Mouse (Mus musculus): Measurements from ENCODE around the gene Grb7. TPM values are rescaled to one million over a fixed set of nuclear protein-coding genes. Genes with fewer than 3 reads are reported as not detected.

Gene Grb7
- polyA plus RNA-seq, 1 experiment from 2014 or later, result 1.1 TPM

DNA sequence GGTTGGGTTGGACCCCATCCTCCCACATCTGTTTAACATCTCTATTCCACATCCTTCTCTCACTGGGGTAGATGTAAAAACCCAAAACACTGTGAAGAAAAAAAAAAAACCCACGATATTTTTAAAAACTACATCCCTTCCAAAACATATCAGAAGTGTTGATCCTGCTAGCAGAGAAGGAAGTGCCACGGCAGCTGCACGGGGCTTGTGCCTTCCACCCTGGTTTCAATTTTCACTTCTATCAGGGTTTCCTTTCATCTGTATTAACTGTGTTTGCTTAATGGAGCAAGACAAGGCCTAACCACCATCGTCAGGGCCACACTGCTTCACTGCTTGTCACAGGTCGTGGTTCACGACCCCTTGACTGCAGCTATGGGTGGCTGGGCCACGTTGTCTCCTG is 46.8 kb downstream of the Grb7 start:
- Histone ChIP-seq H3K36me3 (replicated peaks) (no peaks in the 10 kb centered on the region), H3K9me3 (no peaks in the 10 kb centered on the region), H3K27ac (no peak overlapping the region), H3K4me1 (0 out of 2 replicates have a peak, but pooled peaks cover 6% of the 10 kb centered on the region), H3K9ac (no peak overlapping the region), H3K4me3 (no peak overlapping the region), H3K27me3 (replicated peaks) (no peaks in the 10 kb centered on the region), H3K4me2 (no peak overlapping the region)
- no peak for ATAC-seq (replicated peaks)
- 16% methylated on average over 7 of the region's 7 CpGs for WGBS

- 62% methylated on average over 9 of the region's 9 CpGs for WGBS
- H3K27ac ChIP-seq, result no peak overlapping the region
- no peaks in the 10 kb centered on the region for H3K36me3 ChIP-seq (replicated peaks)
- H3K9me3 ChIP-seq, result no peaks in the 10 kb centered on the region
- H3K4me3 ChIP-seq, result no peak overlapping the region
- 0 out of 2 replicates have a peak, but pooled peaks cover 6% of the 10 kb centered on the region for H3K4me1 ChIP-seq
- no peaks in the 10 kb centered on the region for H3K27me3 ChIP-seq (replicated peaks)
- no peak overlapping the region for H3K9ac ChIP-seq
- no peak for ATAC-seq (replicated peaks)
- no peak overlapping the region for H3K4me2 ChIP-seq
These were observed 47.2 kb downstream of the Grb7 start for GRCm38 (mm10) chr11:98493394-98493793.

DNA sequence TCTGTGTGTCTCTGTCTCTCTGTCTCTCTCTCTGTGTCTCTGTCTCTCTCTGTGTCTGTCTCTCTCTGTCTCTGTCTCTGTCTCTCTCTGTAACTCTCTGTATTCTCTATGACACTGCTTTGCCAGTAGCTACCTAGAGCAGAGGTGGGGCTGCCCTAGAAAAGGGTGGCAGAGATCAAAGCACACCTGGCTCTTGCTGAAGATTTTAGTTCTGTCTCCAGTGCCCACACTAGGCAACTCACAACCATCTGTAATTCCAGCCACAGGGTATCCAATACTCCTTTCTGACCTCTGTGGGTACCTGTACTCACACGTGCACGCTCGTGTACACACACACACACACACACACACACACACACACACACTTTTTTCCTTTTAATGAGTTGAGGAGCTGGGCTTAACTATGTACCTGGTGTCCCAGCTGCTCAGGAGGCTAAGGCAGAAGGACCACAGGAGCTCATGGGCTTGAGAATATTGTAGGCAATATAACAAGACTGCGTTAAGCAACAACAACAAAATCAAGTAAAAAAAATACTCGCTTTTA is 49.1 kb downstream of the Grb7 start:
- Histone ChIP-seq H3K4me3 (no peak overlapping the region), H3K9ac (no peak overlapping the region), H3K27me3 (replicated peaks) (no peaks in the 10 kb centered on the region), H3K4me1 (0 out of 2 replicates have a peak, but pooled peaks cover 6% of the 10 kb centered on the region), H3K4me2 (no peak overlapping the region), H3K9me3 (no peaks in the 10 kb centered on the region), H3K36me3 (replicated peaks) (no peaks in the 10 kb centered on the region), H3K27ac (no peak overlapping the region)
- 95% methylated on average over 5 of the region's 5 CpGs for WGBS
- no peak for ATAC-seq (replicated peaks)

DNA sequence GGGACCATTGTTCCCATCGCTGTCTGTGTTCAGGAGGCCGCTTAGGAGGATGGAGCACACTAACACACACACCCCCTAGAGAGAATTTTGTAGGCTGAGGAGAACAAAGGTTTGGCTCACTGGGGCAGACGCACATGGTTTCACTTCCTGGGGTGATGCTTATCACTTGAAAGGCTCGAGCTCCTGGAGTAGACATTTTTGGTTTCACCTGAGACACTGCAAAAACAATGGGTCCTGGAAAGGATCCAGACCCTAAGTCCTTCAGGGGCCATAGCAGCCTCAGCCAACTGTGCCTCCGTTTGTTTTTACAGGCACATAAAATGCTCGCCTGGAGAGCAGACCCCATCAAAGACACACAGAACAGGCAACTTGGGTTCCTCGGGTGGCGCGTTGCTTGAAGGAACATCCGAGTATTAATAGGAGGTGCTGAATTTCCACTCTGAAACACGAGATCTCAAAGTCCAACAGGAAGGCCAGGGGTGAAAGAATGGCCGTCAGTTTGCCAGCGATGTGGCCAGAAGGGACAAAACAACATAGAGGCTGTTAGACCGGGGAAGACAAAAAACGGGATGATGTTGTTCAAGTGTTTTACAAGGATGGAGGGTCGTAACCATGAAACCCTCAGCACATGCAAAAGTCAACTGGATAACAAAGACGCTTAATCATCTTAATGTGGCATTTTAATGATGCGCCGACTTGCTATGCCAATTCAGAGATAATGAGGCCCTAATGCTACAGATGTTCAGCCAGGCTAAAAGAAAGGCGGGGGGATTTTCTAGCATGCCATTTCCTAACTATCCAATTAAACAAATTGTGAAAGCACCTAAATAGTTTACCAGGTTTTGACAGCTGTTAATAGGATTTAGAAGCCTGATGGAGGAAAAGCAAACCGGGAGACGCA is 51.4 kb downstream of the Grb7 start:
- ATAC-seq (replicated peaks), result no peak
- 44% methylated on average over 22 of the region's 22 CpGs for WGBS
- no peak overlapping the region for H3K4me3 ChIP-seq
- no peaks in the 10 kb centered on the region for H3K9me3 ChIP-seq
- no peak overlapping the region for H3K27ac ChIP-seq
- no peak overlapping the region for H3K4me2 ChIP-seq
- no peaks in the 10 kb centered on the region for H3K27me3 ChIP-seq (replicated peaks)
- H3K9ac ChIP-seq, result no peak overlapping the region
- no peaks in the 10 kb centered on the region for H3K36me3 ChIP-seq (replicated peaks)
- 0 out of 2 replicates have a peak, but pooled peaks cover 6% of the 10 kb centered on the region for H3K4me1 ChIP-seq

DNA sequence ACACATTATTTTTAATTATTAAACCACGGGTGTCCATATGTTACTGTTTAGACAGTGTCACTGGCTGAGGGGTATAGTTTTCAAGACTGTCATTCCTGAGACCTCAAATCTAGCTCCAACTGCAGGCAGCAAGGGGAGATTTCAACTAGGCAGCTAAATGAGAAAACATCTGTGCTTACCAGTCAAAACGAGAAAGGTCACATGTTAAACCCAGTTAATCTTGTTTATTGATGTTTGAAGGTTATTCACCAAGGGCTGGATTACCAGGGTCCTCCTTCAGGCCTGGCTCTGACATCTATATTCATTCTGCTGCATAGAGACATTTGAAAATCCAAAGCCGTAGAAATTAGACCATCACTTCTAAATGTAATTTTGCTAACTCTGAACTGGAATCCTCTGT is 58.7 kb downstream of the Grb7 start:
- no peak for ATAC-seq (replicated peaks)
- H3K27ac ChIP-seq, result no peak overlapping the region
- H3K4me2 ChIP-seq, result no peak overlapping the region
- H3K4me3 ChIP-seq, result no peak overlapping the region
- H3K4me1 ChIP-seq, result no peaks in the 10 kb centered on the region
- no peaks in the 10 kb centered on the region for H3K9me3 ChIP-seq
- 59% methylated on average over 3 of the region's 3 CpGs for whole genome bisulfite sequencing
- no peaks in the 10 kb centered on the region for H3K36me3 ChIP-seq (replicated peaks)
- no peaks in the 10 kb centered on the region for H3K27me3 ChIP-seq (replicated peaks)
- H3K9ac ChIP-seq, result no peak overlapping the region

Other genes with a start within 250 kb of the Grb7 start
- 9.5 and 9.7 TPM in 2 replicates for gene Cdk12, start 243.3 kb upstream of the Grb7 start, polyA plus RNA-seq (2015; fragmentation: Nextera tagmentation; extraction: Ambion mirVana)
- 6.5 and 9.0 TPM in 2 replicates for gene Neurod2, start 116.7 kb upstream of the Grb7 start, polyA plus RNA-seq (2015; fragmentation: Nextera tagmentation; extraction: Ambion mirVana)
- gene Ppp1r1b, start 98.0 kb upstream of the Grb7 start, polyA plus RNA-seq (2015; fragmentation: Nextera tagmentation; extraction: Ambion mirVana), result 2.0 and 4.0 TPM in 2 replicates
- 38.2 and 44.6 TPM in 2 replicates for gene Stard3, start 88.0 kb upstream of the Grb7 start, polyA plus RNA-seq (2015; fragmentation: Nextera tagmentation; extraction: Ambion mirVana)
- 0.43 TPM in 1 of 2 replicates, not detected in the other for gene Tcap, start 62.6 kb upstream of the Grb7 start, polyA plus RNA-seq (2015; fragmentation: Nextera tagmentation; extraction: Ambion mirVana)
- 1.2 and 1.3 TPM in 2 replicates for gene Pnmt, start 59.9 kb upstream of the Grb7 start, polyA plus RNA-seq (2015; fragmentation: Nextera tagmentation; extraction: Ambion mirVana)
- gene Pgap3, start 45.9 kb upstream of the Grb7 start, polyA plus RNA-seq (2015; fragmentation: Nextera tagmentation; extraction: Ambion mirVana), result 9.6 and 9.9 TPM in 2 replicates
- gene Erbb2, start 33.9 kb upstream of the Grb7 start, polyA plus RNA-seq (2015; fragmentation: Nextera tagmentation; extraction: Ambion mirVana), result 6.8 and 7.7 TPM in 2 replicates
- gene Mien1, start 7.4 kb upstream of the Grb7 start, polyA plus RNA-seq (2015; fragmentation: Nextera tagmentation; extraction: Ambion mirVana), result 233 and 238 TPM in 2 replicates
- gene Ikzf3, start 99.6 kb downstream of the Grb7 start, polyA plus RNA-seq (2015; fragmentation: Nextera tagmentation; extraction: Ambion mirVana), result 0.04 TPM in 1 of 2 replicates, not detected in the other
- gene Zpbp2, start 104.7 kb downstream of the Grb7 start, polyA plus RNA-seq (2015; fragmentation: Nextera tagmentation; extraction: Ambion mirVana), result 0.14 TPM in 1 of 2 replicates, not detected in the other
- gene Ormdl3, start 141.0 kb downstream of the Grb7 start, polyA plus RNA-seq (2015; fragmentation: Nextera tagmentation; extraction: Ambion mirVana), result 120 TPM in 2 replicates
- not detected in 2 replicates for gene Lrrc3c, start 151.9 kb downstream of the Grb7 start, polyA plus RNA-seq (2015; fragmentation: Nextera tagmentation; extraction: Ambion mirVana)
- gene Gm12355, start 179.3 kb downstream of the Grb7 start, polyA plus RNA-seq (2015; fragmentation: Nextera tagmentation; extraction: Ambion mirVana), result 0.66 and 0.72 TPM in 2 replicates
- gene Gsdma3, start 180.0 kb downstream of the Grb7 start, polyA plus RNA-seq (2015; fragmentation: Nextera tagmentation; extraction: Ambion mirVana), result not detected in 2 replicates
- gene Gsdma2, start 200.4 kb downstream of the Grb7 start, polyA plus RNA-seq (2015; fragmentation: Nextera tagmentation; extraction: Ambion mirVana), result not detected in 2 replicates
- gene Gsdma, start 218.0 kb downstream of the Grb7 start, polyA plus RNA-seq (2015; fragmentation: Nextera tagmentation; extraction: Ambion mirVana), result not detected in 2 replicates
- 198 TPM in 2 replicates for gene Psmd3, start 236.2 kb downstream of the Grb7 start, polyA plus RNA-seq (2015; fragmentation: Nextera tagmentation; extraction: Ambion mirVana)